Comparison of ENCODE assay signal across 8 mouse cellular contexts in the genomic region with DNA sequence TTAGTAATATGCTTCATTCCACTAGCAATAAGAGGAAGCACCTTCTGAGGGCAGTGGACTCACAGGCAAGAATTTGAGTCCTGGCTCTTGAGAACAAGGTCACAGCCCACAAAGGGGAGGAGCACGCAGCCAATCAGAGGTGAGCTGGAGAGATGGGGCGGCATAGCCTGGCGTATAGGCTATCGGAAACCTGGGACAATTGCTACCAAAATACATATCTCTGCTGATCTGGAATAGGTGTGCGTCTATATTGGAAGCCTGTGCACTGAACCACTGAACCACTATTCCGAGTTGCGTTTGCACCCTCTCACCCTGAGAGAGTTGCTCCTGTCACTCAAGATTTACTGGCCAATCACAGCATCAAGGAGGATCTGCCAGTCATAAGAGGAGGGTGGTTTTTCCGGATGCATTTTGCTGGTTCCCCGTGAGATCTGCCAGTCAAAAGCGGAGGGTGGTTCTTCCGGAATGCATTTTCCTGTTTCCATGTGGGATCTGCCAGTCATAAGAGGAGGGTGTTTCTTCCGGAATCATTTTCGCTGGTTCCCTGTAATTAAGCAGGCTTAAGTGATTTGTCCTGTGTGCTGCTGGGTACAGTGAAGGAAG.
DNase-seq lines count a peak whose midpoint lies in the region; ATAC-seq and TF ChIP-seq lines count a peak whose summit lies in the region.
"Not testable (repeated sequence)": the region's sequence is repeated elsewhere in the genome, so short reads cannot be mapped to it uniquely, and the experiment has no call there.

No protein-coding gene starts in this region.

- not testable (repeated sequence) for H3K9ac ChIP-seq in embryonic facial prominence, embryonic 15.5 days; midbrain, postnatal 0 days (replicated peaks; ENCODE audit: low read length, poor library complexity, severe bottlenecking)
- H3K9ac ChIP-seq in limb, embryonic 14.5 days (ENCODE audit: low read depth, low read length, severe bottlenecking), result peak overlapping the region; percentile 38

- DNase-seq in 416B (ENCODE audit: low read depth), result peak; percentile 95
- DNase-seq in heart, adult 8-10 months (ENCODE audit: low spot score), result peak; percentile 98
- peak; percentile 98 for DNase-seq in kidney, adult 9 months
- peak; percentile 87 for DNase-seq in limb, embryonic 14.5 days (ENCODE audit: low spot score)
- DNase-seq in midbrain, postnatal 0 days (ENCODE audit: low spot score), result peak; percentile 90
- DNase-seq in spleen, postnatal 14 days (ENCODE audit: low spot score in 2 of 2), result peak; percentile 44 to 62

- not testable (repeated sequence) for H3K4me1 ChIP-seq in bone marrow, adult 2 months (ENCODE audit: control insufficient read depth, insufficient read depth, low read length); embryonic facial prominence, embryonic 15.5 days; limb, embryonic 14.5 days (ENCODE audit: control insufficient read depth, insufficient read depth, low read length); midbrain, postnatal 0 days (ENCODE audit: insufficient read depth, low read length)

- not testable (repeated sequence) for H3K9me3 ChIP-seq in embryonic facial prominence, embryonic 15.5 days (replicated peaks); limb, embryonic 14.5 days (ENCODE audit: control insufficient read depth, low read length); midbrain, postnatal 0 days (ENCODE audit: low read length)

- TF ChIP-seq POLR2A in bone marrow, adult 2 months (IDR thresholded peaks at IDR 0.05; ENCODE audit: borderline replicate concordance, control insufficient read depth, low read depth, low read length); limb, embryonic 14.5 days (IDR thresholded peaks at IDR 0.05; ENCODE audit: borderline replicate concordance, extremely low read depth, insufficient read depth, insufficient read length): not testable (repeated sequence)

- not testable (repeated sequence) for TF ChIP-seq CTCF in bone marrow, adult 2 months (IDR thresholded peaks at IDR 0.05; ENCODE audit: control insufficient read depth, insufficient read depth, low read length)
- peak; percentile 37 for TF ChIP-seq CTCF in midbrain, postnatal 0 days (IDR thresholded peaks at IDR 0.05)

- H3K4me2 ChIP-seq in embryonic facial prominence, embryonic 15.5 days (replicated peaks), result peak overlapping the region; percentile 37
- not testable (repeated sequence) for H3K4me2 ChIP-seq in limb, embryonic 14.5 days (replicated peaks; ENCODE audit: low read depth, low read length, severe bottlenecking); midbrain, postnatal 0 days (ENCODE audit: low read depth, low read length, poor library complexity, severe bottlenecking)

- peak overlapping the region; percentile 8; the same call in 1 of the 2 replicates for H3K27ac ChIP-seq in bone marrow, adult 2 months (ENCODE audit: control insufficient read depth, insufficient read depth, low read depth, low read length, poor library complexity)
- peak overlapping the region; percentile 83 for H3K27ac ChIP-seq in embryonic facial prominence, embryonic 15.5 days (replicated peaks)
- H3K27ac ChIP-seq in limb, embryonic 14.5 days (replicated peaks; ENCODE audit: low read depth, low read length), result 0 out of 2 replicates have a peak overlapping the region, but pooled peaks have one; percentile 38
- H3K27ac ChIP-seq in midbrain, postnatal 0 days (ENCODE audit: low read depth, low read length), result not testable (repeated sequence)

- WGBS in bone marrow, adult 2 months, result under 1% methylated on average over 13 of the region's 13 CpGs
- WGBS in embryonic facial prominence, embryonic 15.5 days, result under 1% methylated on average over 13 of the region's 13 CpGs
- under 1% methylated on average over 13 of the region's 13 CpGs for WGBS in limb, embryonic 14.5 days
- under 1% methylated on average over 13 of the region's 13 CpGs for WGBS in midbrain, postnatal 0 days

- peak; percentile 94 for ATAC-seq in embryonic facial prominence, embryonic 15.5 days (ENCODE audit: insufficient number of reproducible peaks, low FRiP score, low TSS enrichment, low read depth)
- peak; percentile 99 for ATAC-seq in limb, embryonic 14.5 days (ENCODE audit: low FRiP score, low read depth)
- ATAC-seq in midbrain, postnatal 0 days (ENCODE audit: low FRiP score), result peak; percentile 99

- not testable (repeated sequence) for H3K27me3 ChIP-seq in embryonic facial prominence, embryonic 15.5 days; limb, embryonic 14.5 days (ENCODE audit: control insufficient read depth, insufficient read depth, low read length); midbrain, postnatal 0 days (ENCODE audit: insufficient read depth, low read length)

- not testable (repeated sequence) for H3K36me3 ChIP-seq in embryonic facial prominence, embryonic 15.5 days; limb, embryonic 14.5 days (ENCODE audit: control insufficient read depth, insufficient read depth, low read length); midbrain, postnatal 0 days (ENCODE audit: insufficient read depth, low read length)

- peak overlapping the region; percentile 87 for H3K4me3 ChIP-seq in bone marrow, adult 2 months (replicated peaks; ENCODE audit: control insufficient read depth, low read depth, low read length)
- peak overlapping the region; percentile 58 for H3K4me3 ChIP-seq in embryonic facial prominence, embryonic 15.5 days (replicated peaks)
- H3K4me3 ChIP-seq in limb, embryonic 14.5 days (replicated peaks; ENCODE audit: low read length), result peak overlapping the region; percentile 43
- peak overlapping the region; percentile 40 for H3K4me3 ChIP-seq in midbrain, postnatal 0 days (ENCODE audit: low read depth, low read length)
